ENCODE assay signal across 19 mouse cellular contexts in the genomic region with DNA sequence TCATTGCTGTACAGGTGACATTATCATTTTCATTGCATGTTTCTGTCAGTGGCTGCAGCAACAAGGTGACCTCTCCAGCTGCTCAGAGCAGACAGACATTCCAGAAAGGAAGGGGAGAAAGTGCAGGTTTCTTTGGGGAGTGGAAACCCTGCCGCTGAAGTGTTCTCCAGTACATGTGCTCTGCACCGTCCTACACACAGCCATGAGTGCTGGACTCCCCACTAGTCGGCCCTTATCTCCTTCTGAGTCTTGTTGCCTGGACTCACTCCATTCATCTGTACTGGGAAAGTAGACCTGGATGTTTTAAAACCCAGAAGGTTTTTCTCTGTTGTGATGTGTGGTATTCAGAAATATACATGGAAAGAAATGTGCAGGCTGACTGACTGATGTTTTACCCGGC.
"Had no signal": no experiment of that assay in that cellular context is flagged by ENCODE, and none has a peak within 500 bp of the region (broad histone marks: within the 10 kb centered on the region; RNA-seq: fewer than 3 reads in every experiment).

No protein-coding gene starts in this region.

- H3K27me3 ChIP-seq: kidney, embryonic 15.5 days; liver, embryonic 15.5 days; midbrain, embryonic 12.5 days; midbrain, embryonic 15.5 days; neural tube, embryonic 13.5 days; stomach, embryonic 15.5 days had no signal

- H3K27ac ChIP-seq: kidney, embryonic 15.5 days; left cerebral cortex, adult 2 months; liver, embryonic 15.5 days; midbrain, embryonic 12.5 days; midbrain, embryonic 15.5 days; neural tube, embryonic 13.5 days; stomach, embryonic 15.5 days had no signal

- H3K4me2 ChIP-seq: kidney, embryonic 15.5 days; liver, embryonic 15.5 days; midbrain, embryonic 12.5 days; midbrain, embryonic 15.5 days; neural tube, embryonic 13.5 days; stomach, embryonic 15.5 days had no signal

- DNase-seq: kidney, adult 8-10 months; kidney, postnatal 10 days; kidney, postnatal 36 days; layer of hippocampus, postnatal 36 days; lung, adult 2 months; lung, postnatal 14 days; lung, postnatal 4 days; retina, postnatal 1 day; right cerebral cortex, postnatal 25 days; spleen, adult 18-20 months; thymus, postnatal 25 days had no signal

- H3K9me3 ChIP-seq: kidney, embryonic 15.5 days; liver, embryonic 15.5 days; midbrain, embryonic 12.5 days; midbrain, embryonic 15.5 days; neural tube, embryonic 13.5 days; stomach, embryonic 15.5 days had no signal

- H3K36me3 ChIP-seq: liver, embryonic 15.5 days; midbrain, embryonic 12.5 days; midbrain, embryonic 15.5 days; stomach, embryonic 15.5 days had no signal

- H3K4me1 ChIP-seq: midbrain, embryonic 12.5 days; neural tube, embryonic 13.5 days; stomach, embryonic 15.5 days had no signal

- H3K9ac ChIP-seq: kidney, embryonic 15.5 days; liver, embryonic 15.5 days; midbrain, embryonic 12.5 days; midbrain, embryonic 15.5 days; neural tube, embryonic 13.5 days; stomach, embryonic 15.5 days had no signal

- H3K4me3 ChIP-seq: kidney, embryonic 15.5 days; left cerebral cortex, adult 2 months; liver, embryonic 15.5 days; midbrain, embryonic 12.5 days; midbrain, embryonic 15.5 days; myocyte; neural tube, embryonic 13.5 days; stomach, embryonic 15.5 days had no signal

- ATAC-seq: midbrain, embryonic 15.5 days had no signal
